Mouse (Mus musculus) telencephalon, adult 2 months (tissue): ENCODE data around the gene Senp6.

Experiments used
- DNase-seq: peaks from one replicate; pipeline ENCODE4 v3.0.0-alpha.2; 2011; ENCODE audit warnings: low read depth, low spot score

Gene Senp6

GRCm38 (mm10) chr9:80171241-80171640 lies 104.5 kb downstream of the Senp6 start:
- no peak for DNase-seq

- no peak for DNase-seq
Measured at GRCm38 (mm10) chr9:80172396-80173222, 105.9 kb downstream of the Senp6 start.

DNA sequence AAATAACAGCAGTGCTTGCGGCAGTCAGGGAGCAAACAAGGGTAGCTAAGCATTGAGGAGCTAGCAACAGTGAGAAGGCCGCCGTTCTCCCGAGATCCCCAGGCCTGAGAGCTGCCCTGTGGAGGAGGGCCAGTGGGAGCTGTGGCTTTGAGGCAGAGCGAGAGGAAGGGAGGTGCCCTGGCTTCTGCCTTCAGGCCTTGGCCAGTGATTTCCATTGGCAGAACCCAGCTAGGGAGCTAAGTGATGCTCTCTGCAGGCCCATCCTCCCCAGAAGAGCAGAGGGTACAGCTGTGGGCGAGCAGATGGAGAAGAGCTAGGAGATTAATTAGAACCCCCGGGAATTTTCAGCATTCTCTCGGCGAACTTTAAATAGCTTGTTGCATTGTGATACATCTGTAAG lies 106.9 kb downstream of the Senp6 start:
- DNase-seq, result no peak

GRCm38 (mm10) chr9:80176696-80177478 lies 110.2 kb downstream of the Senp6 start:
- DNase-seq, result no peak

DNA sequence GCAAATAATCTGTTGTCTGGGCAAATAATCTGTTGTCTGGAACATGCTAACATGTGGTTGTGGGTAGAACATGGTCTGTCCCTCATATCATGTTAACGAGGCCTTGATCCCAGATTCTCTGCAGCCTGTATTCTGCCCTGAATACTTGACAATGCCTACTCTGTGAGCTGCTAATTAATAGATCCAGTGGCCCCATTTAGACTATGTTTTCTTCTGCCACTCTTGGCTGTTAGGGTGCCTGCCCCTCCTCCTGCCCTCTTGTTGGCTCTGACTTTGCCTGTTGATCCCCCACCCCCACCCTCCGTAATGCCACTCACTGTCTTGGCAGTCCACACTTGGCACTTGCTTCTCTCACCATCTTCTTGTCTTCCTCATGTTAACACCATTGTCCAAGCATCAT lies 112.0 kb downstream of the Senp6 start:
- no peak for DNase-seq

DNA sequence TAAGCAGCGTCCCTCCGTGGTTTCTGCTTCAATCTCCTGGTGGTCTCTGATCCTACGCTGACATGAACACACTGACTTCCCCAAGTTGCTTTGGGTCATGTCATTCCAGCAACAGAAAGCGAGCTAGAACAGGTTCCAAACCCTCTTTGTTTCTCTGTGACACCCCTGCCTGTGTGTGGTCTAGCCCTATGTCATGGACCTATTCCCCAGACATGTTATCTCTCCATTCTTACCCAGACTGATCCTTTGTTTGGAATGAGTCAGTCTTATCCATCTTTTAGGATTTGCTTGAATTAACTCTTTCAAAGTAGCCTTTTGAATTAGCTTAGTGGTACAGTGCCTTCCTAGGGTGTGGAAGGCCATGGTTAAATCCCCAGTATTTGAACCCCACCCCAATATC lies 113.0 kb downstream of the Senp6 start:
- no peak for DNase-seq

DNA sequence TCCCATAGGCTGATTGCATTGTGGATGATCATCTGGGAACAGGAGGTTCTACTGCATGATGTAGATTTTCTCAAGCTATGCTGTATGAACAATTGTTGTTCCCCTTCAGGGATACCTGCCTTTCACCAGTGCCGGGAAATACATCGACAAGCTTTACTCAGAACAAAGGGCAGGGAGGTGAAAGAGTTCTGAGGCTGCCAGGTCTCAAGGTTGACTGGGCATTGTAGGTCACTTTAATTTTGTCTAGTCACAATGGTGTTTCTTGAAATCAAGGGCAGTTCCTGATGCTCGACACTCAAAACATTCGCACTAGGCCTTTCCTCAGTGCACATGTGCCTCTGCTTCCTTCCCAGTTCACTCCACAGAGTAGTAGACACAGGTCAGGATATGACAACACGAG lies 114.1 kb downstream of the Senp6 start:
- DNase-seq, result no peak

DNA sequence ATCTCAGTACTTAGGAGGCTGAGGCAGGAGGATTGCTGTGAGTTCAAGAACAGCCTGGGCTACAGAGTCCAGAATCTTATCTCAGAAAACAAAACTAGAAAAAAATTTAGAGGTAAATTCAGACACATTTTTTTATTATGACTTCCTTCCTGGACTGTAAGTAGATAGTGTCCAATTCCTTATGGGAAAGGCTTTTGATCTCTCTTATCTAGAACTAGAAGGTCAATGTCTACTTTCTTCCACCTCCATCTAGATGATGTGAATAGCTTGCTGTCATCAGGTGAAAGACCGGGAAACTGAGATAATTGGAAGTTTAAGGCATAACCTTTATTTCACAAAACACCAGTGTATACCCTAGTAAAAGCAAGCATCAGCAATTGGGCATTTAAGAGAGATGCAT lies 115.0 kb downstream of the Senp6 start:
- DNase-seq, result no peak

GRCm38 (mm10) chr9:80184138-80184537 lies 117.4 kb downstream of the Senp6 start:
- no peak for DNase-seq

GRCm38 (mm10) chr9:80185737-80186136 lies 119.0 kb downstream of the Senp6 start:
- DNase-seq, result no peak

DNA sequence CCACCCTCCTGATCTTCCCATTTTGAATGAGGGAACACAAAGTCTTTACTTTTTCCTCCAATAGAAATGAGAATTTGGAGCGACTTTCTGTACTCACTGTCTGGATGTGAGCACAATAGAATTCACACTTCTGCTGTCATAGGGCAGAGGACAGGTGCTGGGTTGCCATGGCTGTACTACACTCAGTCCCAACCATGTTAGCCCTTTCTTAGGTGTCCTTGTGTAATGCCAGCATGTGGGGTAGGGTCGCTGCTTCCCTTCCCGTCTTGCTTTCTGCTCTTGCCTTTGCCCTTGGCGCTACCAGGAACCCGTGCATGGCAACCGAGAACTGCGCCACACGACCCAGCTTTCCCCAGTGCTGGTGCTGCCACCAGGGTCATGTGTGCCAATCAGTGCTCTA lies 120.0 kb downstream of the Senp6 start:
- DNase-seq, result no peak

- no peak for DNase-seq
Measured at GRCm38 (mm10) chr9:80188324-80188893, 121.7 kb downstream of the Senp6 start.

GRCm38 (mm10) chr9:80191240-80191639 lies 124.5 kb downstream of the Senp6 start:
- no peak for DNase-seq

GRCm38 (mm10) chr9:80192324-80192723 lies 125.6 kb downstream of the Senp6 start:
- no peak for DNase-seq

GRCm38 (mm10) chr9:80194446-80194845 lies 127.7 kb downstream of the Senp6 start:
- DNase-seq, result no peak
